Mouse (Mus musculus) central nervous system, embryonic 18 days (tissue): ENCODE results near the gene Crocc2. TPM values are rescaled to one million over a fixed set of nuclear protein-coding genes. Genes with fewer than 3 reads are reported as not detected.

Experiments
- polyA plus RNA-seq: library from polyadenylated mRNA; depleted of rRNA; stranded (reverse); fragments of >200 nt; gene quantifications from 2 replicates; pipeline ENCODE4 v1.2.3, GENCODE M21; 2012; rRNA removed

Gene Crocc2
- 0.83 and 1.4 TPM in 2 replicates for polyA plus RNA-seq

GRCm38 (mm10) chr1:93168295-93168775, at the start of gene Crocc2:
Gene Crocc2 (plus strand): TSS chr1:93168725.

GRCm38 (mm10) chr1:93135036-93135526, 33.4 kb upstream of the Crocc2 start, which contains the start of gene Agxt:
Gene Agxt (plus strand): TSS chr1:93135240.

DNA sequence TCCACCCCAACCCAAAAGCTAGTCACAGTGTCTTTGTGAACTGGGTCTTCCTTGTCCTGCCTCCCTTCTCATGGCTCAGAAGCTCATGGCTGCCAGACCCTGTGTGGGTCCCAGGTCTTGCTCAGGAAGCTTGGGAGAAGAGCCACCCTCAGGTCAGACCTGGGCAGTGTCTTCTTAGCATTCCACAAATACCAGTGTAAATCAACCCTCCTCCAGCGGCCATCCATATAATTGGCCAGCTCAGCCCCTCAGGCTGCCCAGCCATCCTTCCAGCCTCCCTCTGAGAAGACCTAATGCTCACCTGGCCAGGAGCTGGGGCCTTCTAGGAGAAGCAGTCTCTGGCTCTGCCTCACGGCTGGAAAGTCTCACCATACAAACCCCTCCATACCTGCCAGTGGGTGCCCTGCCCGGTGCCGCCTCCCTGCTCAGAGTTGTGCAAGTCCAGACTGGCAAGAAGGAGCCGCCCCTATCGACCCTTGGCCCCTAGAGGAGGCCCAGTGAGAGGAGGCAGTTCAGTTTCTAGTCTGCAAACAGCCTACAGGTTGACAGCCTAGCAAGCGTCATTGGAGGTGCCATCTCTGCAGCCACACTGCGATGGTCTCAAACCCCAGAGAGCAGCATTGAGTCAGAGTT, 7.9 kb upstream of the Crocc2 start, which contains the start of gene 2310007B03Rik:
Gene 2310007B03Rik, minus strand, starts transcription at position 448 of the 633 bp plus-strand sequence.

DNA sequence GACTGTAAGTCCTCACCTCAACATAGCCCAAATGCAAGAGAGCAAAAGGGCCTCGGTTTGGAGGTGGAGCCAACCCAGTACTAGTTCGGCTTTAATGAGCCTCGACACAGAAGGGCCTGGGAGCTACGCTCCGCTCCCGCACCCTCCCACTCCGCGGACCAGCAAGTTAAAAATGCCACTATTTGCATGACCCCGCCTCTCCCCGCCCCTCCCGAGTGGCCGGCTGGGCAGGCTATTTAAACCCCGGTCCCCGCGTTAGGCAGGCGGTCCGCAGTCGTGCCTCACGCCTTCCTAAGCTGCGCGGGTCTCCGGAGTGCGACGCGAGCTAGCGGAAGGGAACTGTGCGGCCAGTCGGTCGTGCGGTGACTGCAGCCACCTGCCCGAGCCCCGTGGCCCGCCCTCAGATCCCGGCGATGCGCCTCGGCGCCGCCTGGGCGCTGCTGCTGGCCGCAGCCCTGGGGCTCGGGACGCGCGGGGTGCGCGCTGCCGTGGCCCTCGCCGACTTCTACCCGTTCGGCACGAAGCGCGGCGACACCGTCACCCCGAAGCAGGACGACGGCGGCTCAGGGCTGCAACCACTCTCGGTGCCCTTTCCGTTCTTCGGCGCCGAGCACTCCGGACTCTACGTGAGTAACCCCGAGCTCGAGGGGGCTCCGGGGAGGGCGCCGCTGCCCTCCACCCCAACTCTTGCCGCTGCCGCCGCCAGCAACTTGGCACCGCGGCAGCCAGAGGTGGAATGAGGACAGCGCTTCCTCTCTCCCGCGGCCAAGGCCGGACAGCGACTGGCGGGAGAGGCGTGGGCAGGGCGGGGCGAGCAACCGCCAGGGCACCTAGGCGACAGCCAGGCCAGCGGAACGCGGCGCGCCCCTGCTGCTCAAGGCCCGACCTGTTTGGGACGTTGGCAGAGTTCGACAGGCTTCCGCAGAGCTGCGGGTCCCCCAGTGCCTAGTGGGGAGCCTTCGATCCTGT, 67.3 kb downstream of the Crocc2 start, which contains the start of gene Sned1:
Gene Sned1, plus strand, starts transcription at position 266 of the 969 bp plus-strand sequence.

Other genes starting within 250 kb of the Crocc2 start
- 59.9 and 64.3 TPM in 2 replicates for gene Capn10, start 234.3 kb upstream of the Crocc2 start, polyA plus RNA-seq
- gene Gpr35, start 217.9 kb upstream of the Crocc2 start, polyA plus RNA-seq = 0.26 and 0.31 TPM in 2 replicates
- gene Aqp12, start 162.4 kb upstream of the Crocc2 start, polyA plus RNA-seq = not detected in 2 replicates
- gene Kif1a, start 66.8 kb upstream of the Crocc2 start, polyA plus RNA-seq = 208 and 228 TPM in 2 replicates
- not detected in 2 replicates for gene Agxt, start 33.5 kb upstream of the Crocc2 start, polyA plus RNA-seq
- gene 2310007B03Rik, start 7.8 kb upstream of the Crocc2 start, polyA plus RNA-seq = 0.09 and 0.31 TPM in 2 replicates
- 6.6 and 9.9 TPM in 2 replicates for gene Sned1, start 67.1 kb downstream of the Crocc2 start, polyA plus RNA-seq
- 20.2 and 21.8 TPM in 2 replicates for gene Mterf4, start 137.2 kb downstream of the Crocc2 start, polyA plus RNA-seq
- 14.5 and 15.9 TPM in 2 replicates for gene Ppp1r7, start 174.1 kb downstream of the Crocc2 start, polyA plus RNA-seq
- 9.4 and 9.7 TPM in 2 replicates for gene Pask, start 174.8 kb downstream of the Crocc2 start, polyA plus RNA-seq
- 1.2 and 1.5 TPM in 2 replicates for gene Ano7, start 205.2 kb downstream of the Crocc2 start, polyA plus RNA-seq